Mouse (Mus musculus) lung, postnatal 25 days (tissue): Measurements from ENCODE around the gene Zcchc10.
"Not testable (repeated sequence)": the region's sequence is repeated elsewhere in the genome, so short reads cannot be mapped to it uniquely, and the experiment has no call there.

ENCODE experiments used
- DNase-seq: peaks from one replicate; pipeline ENCODE4 v3.0.0; 2022; ENCODE audit warnings: low spot score

The Zcchc10 gene

DNA sequence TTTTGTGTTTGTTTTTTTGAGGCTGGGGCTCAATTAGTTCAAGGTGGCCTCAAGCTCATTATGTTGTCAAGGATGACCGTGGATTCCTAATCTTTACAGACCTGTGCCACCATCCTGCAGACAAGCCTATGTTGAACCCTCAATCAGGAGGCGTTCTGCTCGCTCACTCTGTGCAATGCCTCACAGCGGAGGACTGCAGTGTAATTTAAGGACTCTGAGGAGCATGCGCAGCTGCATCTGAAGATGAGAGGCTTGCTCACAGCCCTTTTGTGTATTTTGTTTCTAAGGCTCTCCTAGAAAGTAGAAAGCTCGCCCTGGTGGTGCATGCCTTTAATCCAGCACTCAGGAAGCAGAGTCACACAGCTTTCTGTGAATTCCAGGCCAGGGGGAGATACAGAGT, 7.5 kb upstream of the Zcchc10 start:
- DNase-seq: peak; percentile 23

DNA sequence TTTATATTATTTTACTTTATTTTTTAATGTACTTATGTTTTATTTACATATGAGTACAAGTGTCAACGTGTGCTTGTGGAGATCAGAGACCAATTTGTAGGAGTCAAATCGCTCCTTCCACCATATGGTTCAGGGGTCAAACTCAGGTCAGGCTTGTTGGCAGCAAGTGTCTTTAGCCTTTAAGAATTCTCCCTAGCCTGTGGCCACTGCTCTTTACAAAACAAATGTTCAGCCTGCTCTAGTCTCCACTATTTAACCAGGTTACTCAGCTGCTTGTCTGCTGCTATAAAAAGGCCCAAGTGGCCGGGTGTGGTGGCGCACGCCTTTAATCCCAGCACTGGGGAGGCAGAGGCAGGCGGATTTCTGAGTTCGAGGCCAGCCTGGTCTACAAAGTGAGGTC, 6.4 kb upstream of the Zcchc10 start:
- no peak for DNase-seq

GRCm38 (mm10) chr11:53318568-53318967, 5.9 kb upstream of the Zcchc10 start:
- DNase-seq: not testable (repeated sequence)

DNA sequence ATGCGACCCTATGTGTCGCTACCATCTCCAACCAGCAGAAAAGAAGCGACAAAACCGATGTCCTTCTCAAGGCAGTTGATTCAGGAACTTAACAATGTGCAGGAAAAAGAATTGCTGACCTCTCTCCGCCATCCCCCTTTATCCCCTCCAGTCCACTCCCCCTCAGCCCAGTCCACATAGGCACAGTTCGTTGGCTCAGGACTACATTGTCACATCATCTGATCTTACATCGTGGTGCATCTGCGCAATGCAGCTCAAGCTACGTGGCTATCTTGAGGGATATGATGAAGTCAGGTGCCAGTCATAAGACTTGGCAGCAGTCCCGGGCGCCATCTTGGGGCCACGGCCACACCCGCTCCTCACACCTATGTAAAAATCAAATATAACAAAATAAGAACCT, 4.6 kb upstream of the Zcchc10 start:
- not testable (repeated sequence) for DNase-seq

DNA sequence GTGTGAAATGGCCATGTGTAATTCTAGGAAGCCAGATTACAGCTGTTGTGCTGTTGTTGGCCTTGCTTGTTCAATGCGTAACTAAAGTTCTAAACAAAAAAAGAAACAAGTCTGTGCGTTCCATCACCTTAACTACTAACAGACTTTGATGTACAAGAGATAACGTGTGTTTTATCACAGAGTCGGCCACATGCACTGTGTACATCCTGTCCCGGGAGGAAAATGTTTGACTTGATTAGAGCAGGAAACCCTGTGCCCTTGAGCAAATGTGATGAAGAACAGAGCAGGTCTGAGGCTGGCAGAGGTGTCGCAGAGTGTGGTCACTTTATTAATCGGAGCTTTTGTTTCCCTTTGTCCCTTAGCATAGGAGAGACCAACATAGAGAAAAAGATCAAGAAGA, 5.8 kb downstream of the Zcchc10 start:
- DNase-seq: no peak

- no peak for DNase-seq
Observed at GRCm38 (mm10) chr11:53331121-53331520, 6.6 kb downstream of the Zcchc10 start.

GRCm38 (mm10) chr11:53332076-53332680, 7.7 kb downstream of the Zcchc10 start:
- no peak for DNase-seq

DNA sequence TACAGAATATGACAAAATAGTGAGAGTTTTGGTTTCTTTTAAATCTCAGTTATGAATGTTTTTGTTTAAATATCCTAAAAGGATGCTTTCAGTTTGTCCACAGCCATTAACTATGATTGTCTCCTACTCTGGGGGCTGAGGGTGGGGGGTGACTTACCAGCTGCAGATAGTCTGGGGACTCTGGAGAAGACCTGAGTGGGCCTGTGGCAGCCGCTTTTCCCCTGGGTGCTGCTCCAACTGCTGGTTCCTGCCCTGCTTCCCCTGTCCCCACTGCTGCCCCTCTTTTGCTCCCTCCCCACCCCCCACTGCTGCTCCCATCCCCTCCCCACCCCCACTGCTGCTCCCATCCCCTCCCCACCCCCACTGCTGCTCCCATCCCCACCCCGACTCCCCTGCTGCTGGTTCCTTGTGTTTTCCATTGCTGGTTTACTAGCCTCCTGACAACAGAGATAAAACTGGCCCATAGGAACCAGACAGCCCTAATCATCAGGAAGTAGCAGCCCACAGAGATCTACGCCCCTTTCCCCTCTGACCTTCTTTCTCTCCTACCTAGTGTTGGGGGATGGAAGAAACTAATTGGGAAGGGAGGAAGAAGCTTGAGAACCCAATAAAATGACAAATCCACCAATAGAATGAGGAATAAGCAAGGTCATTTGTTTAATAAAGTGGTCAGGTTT, 11.2 kb downstream of the Zcchc10 start:
- no peak for DNase-seq

- DNase-seq: no peak
Observed at GRCm38 (mm10) chr11:53336182-53336571, 11.7 kb downstream of the Zcchc10 start.

GRCm38 (mm10) chr11:53336924-53337323, 12.4 kb downstream of the Zcchc10 start:
- no peak for DNase-seq

- DNase-seq: no peak
Observed at GRCm38 (mm10) chr11:53337684-53338083, 13.2 kb downstream of the Zcchc10 start.

GRCm38 (mm10) chr11:53341019-53341418, 16.5 kb downstream of the Zcchc10 start:
- DNase-seq: not testable (repeated sequence)

- peak; percentile 18 for DNase-seq
Observed at GRCm38 (mm10) chr11:53342711-53343110, 18.2 kb downstream of the Zcchc10 start.

DNA sequence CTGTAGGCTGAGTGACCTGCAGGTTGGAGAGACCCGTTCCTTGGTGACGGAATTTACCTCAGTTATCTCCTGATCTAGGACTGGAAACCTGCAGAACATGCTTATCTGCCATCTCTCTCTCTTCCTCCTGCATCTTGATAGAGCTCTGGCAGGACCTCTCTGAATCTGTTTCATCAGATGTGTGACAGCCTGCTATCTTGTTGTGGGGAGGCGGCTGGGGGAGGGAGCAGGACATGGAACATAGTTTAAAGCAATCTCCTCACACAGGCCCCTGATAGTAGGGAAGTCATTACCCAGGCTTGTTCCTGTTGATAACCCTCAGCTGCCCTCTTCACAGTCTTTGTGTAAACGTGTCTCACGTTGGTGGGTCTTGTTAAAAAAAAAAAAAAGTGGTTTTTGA, 20.8 kb downstream of the Zcchc10 start:
- DNase-seq: no peak

DNA sequence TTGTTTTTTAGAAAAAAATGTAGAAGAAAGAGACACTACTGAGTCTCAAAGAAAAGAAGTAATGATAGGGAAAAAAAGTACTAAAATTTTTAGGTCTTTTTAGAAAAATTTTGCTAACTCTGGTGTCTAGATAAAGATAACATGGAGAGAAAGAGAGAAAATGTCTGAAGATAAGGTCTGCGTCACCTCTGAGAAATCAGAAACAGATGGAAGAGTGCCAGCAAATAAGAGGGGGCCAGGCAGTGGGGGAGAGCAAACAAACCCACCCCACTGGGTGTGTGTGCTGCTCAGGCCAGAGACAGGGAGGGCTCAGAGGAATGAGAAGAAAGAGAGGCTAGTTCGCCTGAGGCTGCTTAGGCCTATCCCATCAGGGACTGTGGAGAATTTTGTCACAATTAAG, 21.3 kb downstream of the Zcchc10 start:
- DNase-seq: no peak

- DNase-seq: peak; percentile 91
Observed at GRCm38 (mm10) chr11:53350291-53351223, 26.1 kb downstream of the Zcchc10 start, which contains the start of gene Aff4. Aff4 (plus strand) TSS chr11:53350833.

DNA sequence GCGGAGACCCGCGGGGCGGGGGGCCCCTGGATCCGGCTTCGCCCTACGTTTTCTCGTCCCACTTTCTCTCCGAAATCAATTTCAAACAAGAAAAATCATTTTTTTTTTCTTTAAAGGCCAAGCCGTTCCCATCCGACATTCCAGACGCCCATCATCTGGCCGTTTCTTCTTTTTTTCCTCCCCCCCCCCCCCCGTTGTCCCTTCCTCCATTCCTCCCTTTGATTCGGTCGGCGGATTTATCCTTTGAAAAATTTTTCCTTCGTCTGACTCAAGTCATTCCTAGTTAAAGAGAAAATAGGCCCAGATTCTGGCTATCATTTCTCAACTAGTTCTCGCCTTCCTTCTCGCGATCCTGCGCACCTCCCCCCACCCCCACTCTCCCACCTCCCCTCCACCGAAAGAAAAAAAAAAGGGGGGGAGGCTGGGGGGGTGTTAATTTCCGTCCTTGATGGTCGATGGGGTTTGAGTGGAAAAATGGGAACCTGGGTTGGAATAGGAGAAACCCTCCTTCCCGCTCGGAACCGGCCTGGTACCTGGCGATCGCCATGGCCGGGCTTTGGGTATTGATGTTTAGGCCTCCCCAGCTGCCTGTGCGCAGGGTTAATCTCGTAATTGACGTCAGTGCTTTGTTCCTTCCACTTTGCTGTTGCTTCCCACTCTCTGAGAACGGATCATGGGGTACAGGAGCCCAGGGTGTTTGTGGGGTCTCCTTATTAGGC, 26.9 kb downstream of the Zcchc10 start:
- DNase-seq: peak; percentile 57

DNA sequence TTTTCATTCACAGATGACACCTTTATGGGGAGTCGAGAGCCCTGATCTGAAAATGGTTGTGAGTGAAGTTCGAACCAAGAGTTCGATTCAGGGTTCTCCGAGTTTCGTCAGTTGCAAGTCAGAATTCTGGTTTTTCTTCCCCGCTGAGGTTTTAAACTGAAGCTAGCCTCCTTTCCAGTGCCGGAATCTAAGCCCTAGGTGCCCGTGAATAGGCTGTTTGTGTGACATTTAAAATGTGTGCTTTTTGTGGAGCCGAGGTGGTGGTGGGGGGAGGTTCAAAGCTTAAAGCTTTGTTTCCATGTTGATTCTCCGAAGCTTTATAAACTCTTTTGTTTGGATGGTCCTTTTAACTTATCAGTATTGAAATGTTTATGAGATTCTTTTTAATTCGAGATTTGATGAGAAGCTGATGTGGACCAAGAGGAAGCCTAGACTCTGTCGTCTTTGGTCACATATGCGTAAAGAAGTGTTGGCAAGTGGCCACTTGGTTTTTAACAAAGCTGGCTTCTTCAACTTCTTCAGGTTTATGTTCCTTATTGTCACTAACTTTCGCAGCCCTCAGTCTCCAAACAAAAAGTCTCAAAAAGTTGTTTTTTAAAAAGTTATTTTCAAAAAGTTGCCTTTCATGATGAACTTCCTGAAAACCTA, 27.6 kb downstream of the Zcchc10 start:
- no peak for DNase-seq

- no peak for DNase-seq
Observed at GRCm38 (mm10) chr11:53358504-53359155, 34.2 kb downstream of the Zcchc10 start.

DNA sequence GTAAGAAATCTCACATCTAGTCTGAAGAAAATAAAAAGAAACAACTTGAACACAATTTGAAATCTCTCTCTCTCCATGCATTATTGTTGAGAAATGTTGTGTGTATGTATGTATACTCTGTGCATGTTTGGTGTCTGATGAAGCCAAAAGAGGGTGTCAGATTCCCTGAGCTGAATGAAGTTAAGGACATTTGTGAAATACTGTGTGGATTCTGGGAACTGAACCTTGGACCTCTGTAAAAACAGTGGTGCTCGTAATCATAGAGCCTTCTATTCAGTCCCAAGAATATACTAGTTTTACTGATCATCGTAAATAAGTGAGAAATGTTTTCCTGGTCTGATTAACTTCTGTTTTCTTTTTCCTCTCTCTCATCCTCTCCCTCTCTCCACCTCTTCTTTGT, 42.6 kb downstream of the Zcchc10 start:
- DNase-seq: no peak

- no peak for DNase-seq
Observed at GRCm38 (mm10) chr11:53378918-53379317, 54.4 kb downstream of the Zcchc10 start.
